Mouse (Mus musculus) heart, embryonic 13.5 days (tissue): ENCODE data around the gene Cfap46. TPM values are rescaled to one million over a fixed set of nuclear protein-coding genes. Genes with fewer than 3 reads are reported as not detected.

Experiments
- ATAC-seq: fragments of 200-750 bp; cut with Nextera tagmentation; 2 replicates; pipeline ENCODE4 v1.8.0; 2017; ENCODE audit warnings: moderate TSS enrichment; ENCODE audit not compliant: insufficient number of reproducible peaks, low FRiP score, low TSS enrichment; ENCODE audit errors: extremely low read depth
- H3K27ac ChIP-seq: fragments of 300-500 bp; sonication (generic); replicated peaks from 2 replicates; pipeline ENCODE4 v1.5.1; 2015; ENCODE audit warnings: moderate library complexity, mild to moderate bottlenecking, inconsistent platforms
- H3K27me3 ChIP-seq: fragments of 300-500 bp; sonication (generic); replicated peaks from 2 replicates; pipeline ENCODE4 v1.6.1; 2015; ENCODE audit warnings: mild to moderate bottlenecking, inconsistent platforms
- H3K36me3 ChIP-seq: fragments of 300-500 bp; sonication (generic); 2 replicates; pipeline ENCODE4 v1.6.1; 2015; ENCODE audit warnings: mild to moderate bottlenecking, inconsistent platforms
- H3K4me1 ChIP-seq: fragments of 300-500 bp; sonication (generic); 2 replicates; pipeline ENCODE4 v1.6.1; 2015; ENCODE audit warnings: inconsistent platforms
- H3K4me2 ChIP-seq: fragments of 300-500 bp; sonication (generic); 2 replicates; pipeline ENCODE4 v1.6.1; 2015; ENCODE audit warnings: inconsistent platforms, mild to moderate bottlenecking, moderate library complexity
- H3K4me3 ChIP-seq: fragments of 300-500 bp; sonication (generic); 2 replicates; pipeline ENCODE4 v1.5.1; 2015; ENCODE audit warnings: moderate library complexity, mild to moderate bottlenecking, inconsistent platforms
- H3K9ac ChIP-seq: fragments of 300-500 bp; sonication (generic); 2 replicates; pipeline ENCODE4 v1.6.1; 2015; ENCODE audit warnings: inconsistent platforms, mild to moderate bottlenecking, moderate library complexity
- H3K9me3 ChIP-seq: fragments of 300-500 bp; sonication (generic); 2 replicates; pipeline ENCODE4 v1.6.1; 2016; ENCODE audit warnings: inconsistent platforms
- WGBS: fragments of 180-500 bp; shearing (Covaris S2); methylation state at CpG from one replicate; pipeline ENCODE4 v1.1.7; 2015; ENCODE audit warnings: mixed read lengths; 5-methylcytosine and 5-hydroxymethylcytosine counted together
- polyA plus RNA-seq: library from polyadenylated mRNA; unstranded; fragments of >200 nt; fragmentation: Nextera tagmentation; extraction: Ambion mirVana; gene quantifications from 2 replicates; pipeline ENCODE4 v1.2.1, GENCODE M21; 2015

The Cfap46 gene
- polyA plus RNA-seq, 1 experiment from 2014 or later = not detected

DNA sequence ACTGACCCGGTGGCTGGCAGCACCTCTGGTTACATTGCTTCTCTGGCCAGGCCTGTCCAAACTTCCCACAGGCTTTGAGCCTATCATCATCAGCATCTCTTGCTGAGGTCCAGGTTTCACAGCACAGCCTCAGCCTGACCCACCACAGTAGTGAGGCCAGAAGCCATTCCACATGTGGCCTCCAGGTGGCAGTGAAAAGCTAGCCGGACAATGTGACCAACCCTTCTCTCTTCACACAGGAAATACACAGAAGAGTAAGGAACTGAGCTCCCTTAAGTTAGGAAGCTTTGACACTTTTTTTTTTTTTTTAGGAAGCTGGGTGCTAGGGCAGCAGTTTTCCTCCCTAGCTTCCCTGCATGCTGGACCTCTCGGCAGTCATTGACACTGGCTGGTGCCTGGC lies 93.3 kb downstream of the Cfap46 start:
- H3K4me3 ChIP-seq = no peak overlapping the region
- peaks cover 65% of the 10 kb centered on the region for H3K27me3 ChIP-seq
- H3K36me3 ChIP-seq = no peaks in the 10 kb centered on the region
- H3K9ac ChIP-seq = no peak overlapping the region
- no peak overlapping the region for H3K4me2 ChIP-seq
- H3K4me1 ChIP-seq = peaks cover 2% of the 10 kb centered on the region; the same call in 1 of the 2 replicates
- no peaks in the 10 kb centered on the region for H3K9me3 ChIP-seq
- H3K27ac ChIP-seq = no peak overlapping the region
- 27% methylated on average over 3 of the region's 3 CpGs for WGBS
- ATAC-seq = no peak

DNA sequence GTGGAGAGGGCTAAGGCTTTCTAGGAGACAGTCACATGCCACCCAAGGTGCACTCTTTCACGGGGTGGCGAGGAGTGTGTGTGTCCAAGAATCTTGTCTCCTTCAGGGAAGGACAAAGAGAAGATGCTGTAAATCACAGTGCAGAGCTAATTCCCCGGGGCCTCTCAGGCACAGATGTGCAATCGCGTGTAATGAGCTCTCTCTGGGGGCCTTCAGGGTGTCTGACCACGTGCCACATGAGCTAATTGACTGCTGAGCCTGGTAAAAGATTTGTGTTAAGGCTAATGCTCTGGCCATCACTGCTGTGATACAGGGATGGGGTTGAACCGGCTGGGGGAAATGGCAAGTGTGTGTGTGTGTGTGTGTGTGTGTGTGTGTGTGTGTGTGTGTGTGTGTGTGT lies 95.7 kb downstream of the Cfap46 start:
- peaks cover 20% of the 10 kb centered on the region for H3K4me1 ChIP-seq
- no peaks in the 10 kb centered on the region for H3K36me3 ChIP-seq
- H3K9ac ChIP-seq = no peak overlapping the region
- H3K4me2 ChIP-seq = no peak overlapping the region
- no peak overlapping the region for H3K27ac ChIP-seq
- H3K27me3 ChIP-seq = peaks cover 75% of the 10 kb centered on the region
- no peak for ATAC-seq
- 47% methylated on average over 7 of the region's 7 CpGs for WGBS
- no peaks in the 10 kb centered on the region for H3K9me3 ChIP-seq
- H3K4me3 ChIP-seq = no peak overlapping the region

DNA sequence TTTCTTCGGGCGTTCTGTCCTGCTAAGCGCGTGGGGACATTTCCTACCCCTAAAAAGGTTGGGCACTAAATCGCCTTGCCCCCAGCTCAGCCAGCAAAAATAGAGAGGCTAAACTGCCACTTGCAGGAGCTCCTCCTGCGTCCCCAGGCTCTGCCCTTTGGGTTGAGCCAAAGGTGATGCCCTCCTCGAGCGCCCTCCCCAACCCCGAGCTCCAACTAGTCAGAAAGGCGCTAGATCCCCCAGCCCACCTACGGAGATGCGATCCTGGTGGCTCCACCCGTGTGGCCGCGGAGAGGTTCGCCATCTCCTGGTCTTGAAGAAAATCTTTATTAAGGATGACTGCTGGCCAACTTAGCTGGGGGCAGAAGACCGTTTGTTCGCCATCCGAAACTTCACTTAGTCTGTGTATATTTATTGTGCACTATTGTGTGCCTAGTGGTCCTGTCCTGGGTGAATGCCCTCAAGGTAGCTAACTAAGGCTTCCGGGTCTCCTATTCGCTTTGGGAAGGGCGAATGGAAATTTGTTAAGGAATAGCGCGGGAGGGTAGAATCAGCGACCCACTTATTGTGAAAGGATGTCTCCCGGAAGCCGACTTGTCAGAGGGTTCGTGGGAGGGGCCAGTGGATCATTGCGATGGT lies 98.3 kb downstream of the Cfap46 start:
- no peak for ATAC-seq
- no peaks in the 10 kb centered on the region for H3K36me3 ChIP-seq
- 4% methylated on average over 29 of the region's 29 CpGs for WGBS

DNA sequence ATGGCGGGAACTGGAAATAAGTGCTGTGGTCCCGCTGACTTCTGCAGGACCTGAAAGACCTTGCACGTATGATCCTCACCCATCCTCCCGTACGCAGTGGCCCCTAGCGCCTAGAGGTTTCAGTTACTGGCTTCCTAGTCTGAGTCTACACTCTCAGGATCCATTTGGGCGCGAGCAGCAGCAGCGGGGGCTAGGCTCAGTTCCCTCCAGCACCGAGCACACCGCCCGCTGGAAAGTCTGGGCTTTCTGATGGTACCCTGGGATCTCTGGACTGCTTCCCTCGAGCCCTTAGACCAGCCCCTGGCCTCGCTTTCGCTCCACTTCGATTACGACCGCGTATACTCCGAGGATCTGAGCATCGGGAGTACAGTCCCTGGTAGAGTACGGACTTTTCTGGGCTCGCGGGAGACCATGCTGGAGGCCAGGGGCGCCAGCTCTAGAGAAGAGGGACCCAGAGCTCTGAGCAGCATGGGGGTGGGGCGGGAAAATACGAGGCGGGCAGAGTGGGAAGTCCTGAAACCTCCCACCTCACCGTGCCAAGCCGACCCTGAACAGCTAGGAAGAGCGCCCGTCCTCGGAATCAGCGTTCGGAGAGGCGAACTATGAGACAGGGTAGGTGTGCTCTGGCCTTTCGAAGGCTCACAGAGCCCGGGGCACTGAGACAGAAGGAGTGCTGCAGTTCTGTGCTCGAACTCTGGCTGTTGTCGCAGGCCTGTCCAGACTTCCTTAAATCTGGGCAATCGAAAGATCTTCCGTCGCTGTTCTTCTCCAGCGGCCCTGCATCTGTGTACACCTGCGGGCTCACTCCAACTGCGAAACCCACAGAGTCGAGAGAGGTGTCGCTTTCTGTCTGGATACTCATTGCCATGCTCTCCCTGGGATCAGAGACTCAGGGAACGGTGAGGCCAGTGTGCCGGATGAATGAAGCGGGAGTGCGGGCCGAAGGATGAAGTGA lies 99.1 kb downstream of the Cfap46 start:
- Histone ChIP-seq H3K27me3 (peaks cover 100% of the 10 kb centered on the region), H3K4me1 (peaks cover 45% of the 10 kb centered on the region), H3K4me3 (peak overlapping the region; percentile 32), H3K4me2 (peak overlapping the region; percentile 51), H3K27ac (no peak overlapping the region), H3K36me3 (peaks cover 2% of the 10 kb centered on the region), H3K9ac (peak overlapping the region; percentile 37), H3K9me3 (no peaks in the 10 kb centered on the region)
- WGBS = 2% methylated on average over 53 of the region's 53 CpGs
- ATAC-seq = no peak

More for the DNA sequence above, 98.3 kb downstream of the Cfap46 start:
- H3K27ac ChIP-seq = no peak overlapping the region
- H3K4me2 ChIP-seq = peak overlapping the region; percentile 51; the same call in 1 of the 2 replicates
- H3K27me3 ChIP-seq = peaks cover 96% of the 10 kb centered on the region
- peak overlapping the region; percentile 32 for H3K4me3 ChIP-seq
- H3K9ac ChIP-seq = no peak overlapping the region
- H3K9me3 ChIP-seq = no peaks in the 10 kb centered on the region
- H3K4me1 ChIP-seq = peaks cover 45% of the 10 kb centered on the region

- Histone ChIP-seq H3K36me3 (peaks cover 15% of the 10 kb centered on the region), H3K27ac (no peak overlapping the region), H3K4me1 (peaks cover 45% of the 10 kb centered on the region), H3K4me2 (peak overlapping the region; percentile 75), H3K9ac (no peak overlapping the region), H3K9me3 (no peaks in the 10 kb centered on the region), H3K4me3 (peak overlapping the region; percentile 53), H3K27me3 (peaks cover 100% of the 10 kb centered on the region)
- ATAC-seq = no peak
- 11% methylated on average over 17 of the region's 17 CpGs for WGBS
Observed at GRCm38 (mm10) chr7:139583094-139583737, 100.4 kb downstream of the Cfap46 start.

DNA sequence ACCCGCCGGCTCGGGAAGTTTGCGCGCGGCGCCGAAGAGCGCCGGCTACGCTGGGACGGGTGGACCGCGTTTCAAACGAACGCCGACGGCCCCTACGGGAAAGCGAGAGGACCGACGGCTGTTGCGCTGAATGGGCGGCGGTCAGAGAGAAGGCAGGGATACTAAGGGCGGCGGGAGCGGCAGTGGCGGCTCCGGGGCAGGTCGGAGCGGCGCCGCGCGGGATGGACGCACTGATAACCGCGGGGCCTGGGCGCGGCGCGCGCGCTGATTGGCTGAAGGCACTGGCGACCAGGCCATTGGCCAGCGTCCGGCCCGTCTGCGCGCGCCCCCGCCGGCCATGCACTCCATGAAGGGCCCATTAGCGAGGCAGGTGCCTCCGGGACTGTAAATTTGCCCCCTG lies 101.0 kb downstream of the Cfap46 start, which contains the start of gene Nkx6-2:
Gene Nkx6-2 (minus strand): TSS at position 203 of the 400 bp plus-strand sequence.
- H3K27ac ChIP-seq = no peak within 1 kb of the TSS
- H3K9ac ChIP-seq = peak within 1 kb of the TSS; percentile 58
- H3K9me3 ChIP-seq = no peaks in the 10 kb centered on the region
- ATAC-seq = no peak
- peaks cover 45% of the 10 kb centered on the region for H3K4me1 ChIP-seq
- H3K4me2 ChIP-seq = peak within 1 kb of the TSS; percentile 75
- WGBS = under 1% methylated on average over 56 of the region's 56 CpGs
- peak within 1 kb of the TSS; percentile 53 for H3K4me3 ChIP-seq
- H3K36me3 ChIP-seq = peaks cover 21% of the 10 kb centered on the region
- peaks cover 100% of the 10 kb centered on the region for H3K27me3 ChIP-seq

GRCm38 (mm10) chr7:139581801-139582571 lies 101.6 kb downstream of the Cfap46 start:
- WGBS = under 1% methylated on average over 82 of the region's 82 CpGs
- H3K36me3 ChIP-seq = peaks cover 26% of the 10 kb centered on the region
- H3K27me3 ChIP-seq = peaks cover 98% of the 10 kb centered on the region
- H3K4me1 ChIP-seq = peaks cover 45% of the 10 kb centered on the region
- H3K4me3 ChIP-seq = peak overlapping the region; percentile 53
- peak overlapping the region; percentile 75 for H3K4me2 ChIP-seq
- H3K27ac ChIP-seq = no peak overlapping the region
- no peaks in the 10 kb centered on the region for H3K9me3 ChIP-seq
- ATAC-seq = no peak
- peak overlapping the region; percentile 58 for H3K9ac ChIP-seq

DNA sequence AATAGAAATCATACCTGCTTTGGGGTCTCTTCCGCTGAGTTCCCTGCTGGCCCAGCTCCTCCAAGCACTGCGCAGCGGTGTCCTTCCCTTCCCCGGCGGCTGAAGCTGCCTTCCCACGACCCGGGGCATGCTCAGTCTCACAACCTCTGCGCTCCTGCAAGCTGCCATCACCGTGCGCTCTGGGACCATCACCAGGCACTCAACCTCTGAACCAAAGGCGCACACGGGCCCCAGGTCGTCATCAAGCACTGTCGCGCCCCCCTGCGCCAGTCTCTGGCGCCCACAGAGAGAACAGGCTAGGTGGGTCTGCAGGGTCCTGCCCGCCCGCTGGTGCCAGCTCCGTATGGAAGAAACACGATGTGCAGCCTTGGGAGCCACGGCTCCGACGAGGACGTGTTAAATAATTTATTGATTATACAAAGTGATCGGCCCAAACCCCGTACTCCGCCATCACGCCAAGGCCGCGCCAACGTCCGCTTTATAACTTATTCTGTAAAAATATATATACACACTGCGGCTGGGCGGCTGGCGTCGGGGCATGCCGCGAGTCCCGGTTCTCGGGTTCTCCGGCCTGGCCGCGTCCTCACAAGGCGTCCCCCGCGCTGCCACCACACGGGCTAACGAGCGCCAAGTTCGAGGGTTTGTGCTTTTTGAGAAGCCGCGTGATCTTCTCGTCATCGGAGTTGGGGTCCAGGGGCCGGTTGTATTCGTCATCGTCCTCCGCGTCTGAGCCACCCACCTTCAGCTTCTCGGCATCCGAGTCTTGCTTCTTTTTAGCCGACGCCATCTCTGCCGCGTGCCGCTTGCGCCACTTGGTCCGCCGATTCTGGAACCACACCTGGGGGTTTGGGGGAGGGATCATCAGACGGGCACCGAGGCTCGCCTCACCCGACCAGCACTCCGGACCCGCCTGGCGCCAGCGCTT lies 102.5 kb downstream of the Cfap46 start:
- Histone ChIP-seq H3K27me3 (peaks cover 91% of the 10 kb centered on the region), H3K36me3 (peaks cover 35% of the 10 kb centered on the region), H3K9me3 (no peaks in the 10 kb centered on the region), H3K4me3 (peak overlapping the region; percentile 53), H3K27ac (no peak overlapping the region), H3K4me1 (peaks cover 45% of the 10 kb centered on the region), H3K4me2 (peak overlapping the region; percentile 75), H3K9ac (peak overlapping the region; percentile 58; the same call in 1 of the 2 replicates)
- WGBS = 2% methylated on average over 76 of the region's 78 CpGs
- no peak for ATAC-seq

DNA sequence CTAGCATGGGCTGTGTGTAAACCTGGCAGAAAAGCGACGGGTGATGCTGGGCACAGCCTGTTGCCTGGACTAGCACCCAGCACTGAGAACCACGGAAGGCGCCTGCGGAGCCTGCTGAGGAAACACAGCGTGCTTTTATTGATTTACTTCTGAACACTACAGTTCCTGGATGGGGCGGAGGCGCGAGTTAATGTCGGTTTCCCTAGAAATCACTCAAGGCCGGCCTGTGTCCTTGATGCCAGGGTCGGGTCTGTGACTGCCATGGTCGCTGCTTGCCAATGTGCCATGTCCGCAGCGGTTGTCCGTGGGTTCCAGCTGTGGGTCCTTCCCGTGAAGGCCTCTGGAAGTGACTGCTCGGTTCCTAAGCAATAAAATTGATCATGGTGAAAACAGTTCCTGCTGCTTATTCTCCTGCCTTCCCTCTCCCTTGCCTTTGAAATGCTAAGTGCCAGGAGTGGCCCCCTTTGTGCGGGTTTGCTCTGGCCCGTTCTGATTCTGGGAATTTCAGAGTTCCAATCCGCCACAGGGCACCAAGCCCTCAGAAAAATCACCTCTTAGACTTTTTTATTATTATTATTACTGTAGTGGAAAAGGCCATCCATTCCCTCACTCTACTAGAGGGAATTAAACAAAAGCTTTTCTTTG lies 104.2 kb downstream of the Cfap46 start:
- Histone ChIP-seq H3K4me3 (no peak overlapping the region), H3K9me3 (no peaks in the 10 kb centered on the region), H3K36me3 (peaks cover 52% of the 10 kb centered on the region), H3K4me1 (peaks cover 34% of the 10 kb centered on the region), H3K9ac (no peak overlapping the region), H3K27me3 (peaks cover 74% of the 10 kb centered on the region), H3K4me2 (no peak overlapping the region), H3K27ac (no peak overlapping the region)
- ATAC-seq = no peak
- WGBS = 79% methylated on average over 21 of the region's 21 CpGs
